Mouse (Mus musculus) kidney, adult 8-10 months (tissue): Measurements from ENCODE around the gene Gpc1.

Experiments used
- DNase-seq, 2 experiments: peaks; one replicate each; pipeline ENCODE4 v3.0.0; 2022

The Gpc1 gene

DNA sequence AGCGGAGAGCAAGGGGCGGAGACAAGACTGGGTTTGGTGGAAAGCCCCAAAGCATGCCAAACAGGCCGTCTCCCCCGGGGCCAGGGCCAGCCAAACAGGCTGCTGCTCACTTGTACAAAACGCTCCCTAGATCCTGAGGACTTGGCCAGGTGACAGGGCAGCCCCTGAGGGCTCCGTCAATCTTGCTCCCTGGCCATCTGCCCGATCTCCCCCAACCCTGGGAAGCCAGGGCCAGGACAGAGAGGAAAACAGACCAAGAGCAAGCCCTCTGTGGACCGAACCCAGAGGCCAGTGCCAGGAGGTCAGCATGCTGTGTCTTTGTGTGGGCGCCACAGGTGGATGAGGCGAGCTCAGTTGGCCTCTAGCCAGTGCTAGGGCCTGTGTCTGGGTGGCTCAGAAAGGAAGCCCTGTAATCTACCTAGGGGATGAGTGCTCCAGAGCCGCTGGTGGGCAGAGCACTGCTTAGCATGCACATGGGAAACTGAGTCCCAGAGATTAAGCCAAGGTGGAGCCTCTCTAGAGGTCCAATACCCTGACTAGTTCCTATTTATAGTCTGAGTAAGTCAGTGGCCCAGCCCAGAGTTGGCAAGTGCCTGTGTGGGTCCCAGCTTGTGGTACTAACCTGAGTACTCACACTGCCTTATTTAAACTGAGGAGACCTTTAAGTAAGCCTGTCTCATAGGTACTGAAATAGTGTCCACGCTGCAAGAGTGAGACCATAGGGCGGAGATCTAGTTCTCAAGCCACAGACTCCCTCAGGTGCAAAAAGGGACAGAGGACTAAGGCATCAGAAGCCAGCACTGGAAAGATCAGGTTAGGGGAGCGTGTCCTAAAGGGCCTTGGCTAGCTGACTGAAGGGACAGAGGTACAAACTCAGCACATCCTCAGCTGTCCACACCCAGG is 6.7 kb downstream of the Gpc1 start:
- DNase-seq, result no peak

GRCm38 (mm10) chr1:92839211-92839610 is 7.8 kb downstream of the Gpc1 start:
- no peak for DNase-seq

- peak in 1 of 2 experiments; percentile 12 for DNase-seq
Observed at GRCm38 (mm10) chr1:92840231-92840890, 8.9 kb downstream of the Gpc1 start.

DNA sequence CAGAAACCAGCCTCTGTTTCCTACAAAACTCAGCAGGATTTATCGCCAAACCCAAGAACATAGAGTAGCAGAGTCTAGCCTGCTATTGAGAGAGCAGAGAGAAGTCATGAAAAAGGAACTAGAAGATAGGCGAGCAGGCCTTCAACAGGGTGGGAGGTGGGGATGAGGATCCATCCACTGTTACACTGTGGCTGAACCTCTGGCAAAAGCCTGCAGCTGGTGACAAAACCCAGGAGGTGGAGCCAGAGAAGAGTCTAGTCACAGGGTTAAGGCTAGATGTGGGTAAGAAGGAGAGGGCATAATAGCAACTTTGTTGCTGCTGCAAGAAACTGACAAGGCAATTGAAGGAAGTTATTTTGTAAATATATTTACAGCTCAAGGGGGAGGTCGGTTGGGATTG is 10.0 kb downstream of the Gpc1 start:
- DNase-seq, result no peak

GRCm38 (mm10) chr1:92845889-92846288 is 14.4 kb downstream of the Gpc1 start:
- no peak for DNase-seq

DNA sequence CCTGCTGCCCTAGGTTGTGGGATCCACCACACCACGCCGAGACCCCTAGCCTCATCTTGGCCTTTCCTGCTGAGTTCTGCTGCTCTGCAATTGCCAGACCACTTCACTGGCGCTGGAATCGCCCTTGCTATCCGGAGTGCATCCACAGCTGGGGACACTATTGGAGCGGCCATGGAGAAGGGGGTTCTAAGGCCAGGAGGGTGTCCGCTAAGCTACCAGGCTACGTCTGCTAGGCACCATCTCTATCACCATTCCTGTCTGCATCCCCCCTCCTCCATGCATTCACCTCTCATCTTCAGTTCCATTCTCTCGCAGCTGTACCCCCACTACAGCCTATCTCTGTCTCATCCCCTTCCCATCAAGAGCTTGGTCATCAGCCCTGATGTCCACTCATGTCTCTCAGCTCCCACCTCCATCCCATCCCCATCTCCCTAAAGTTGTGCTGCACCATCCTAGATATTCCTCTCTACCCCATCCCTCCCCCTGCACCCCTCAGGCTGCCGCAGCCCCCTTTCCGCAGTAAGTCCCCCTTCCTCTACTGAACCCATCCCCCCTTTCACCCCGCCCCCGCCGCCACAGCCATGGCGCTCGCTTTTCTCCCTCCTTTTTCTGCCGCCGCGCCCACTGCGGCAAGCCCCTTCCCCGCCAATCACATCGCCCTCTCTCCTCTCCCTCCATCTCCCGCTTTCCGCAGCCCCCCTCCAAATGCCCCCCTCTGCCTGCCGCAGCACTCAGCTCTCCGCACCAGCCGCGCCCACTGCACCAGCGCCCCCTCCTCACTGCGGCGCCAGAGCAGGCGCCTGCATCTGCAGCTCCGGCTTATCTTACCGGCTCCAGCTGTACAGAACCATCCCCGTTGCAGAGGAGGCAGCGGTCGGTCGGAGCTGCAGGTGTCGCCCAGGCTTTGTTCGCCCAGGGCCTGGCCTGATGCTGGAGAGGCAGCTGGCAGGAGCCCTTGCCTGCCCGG is 16.7 kb downstream of the Gpc1 start:
- no peak for DNase-seq

- DNase-seq, result no peak
Observed at GRCm38 (mm10) chr1:92849491-92849890, 18.0 kb downstream of the Gpc1 start.

DNA sequence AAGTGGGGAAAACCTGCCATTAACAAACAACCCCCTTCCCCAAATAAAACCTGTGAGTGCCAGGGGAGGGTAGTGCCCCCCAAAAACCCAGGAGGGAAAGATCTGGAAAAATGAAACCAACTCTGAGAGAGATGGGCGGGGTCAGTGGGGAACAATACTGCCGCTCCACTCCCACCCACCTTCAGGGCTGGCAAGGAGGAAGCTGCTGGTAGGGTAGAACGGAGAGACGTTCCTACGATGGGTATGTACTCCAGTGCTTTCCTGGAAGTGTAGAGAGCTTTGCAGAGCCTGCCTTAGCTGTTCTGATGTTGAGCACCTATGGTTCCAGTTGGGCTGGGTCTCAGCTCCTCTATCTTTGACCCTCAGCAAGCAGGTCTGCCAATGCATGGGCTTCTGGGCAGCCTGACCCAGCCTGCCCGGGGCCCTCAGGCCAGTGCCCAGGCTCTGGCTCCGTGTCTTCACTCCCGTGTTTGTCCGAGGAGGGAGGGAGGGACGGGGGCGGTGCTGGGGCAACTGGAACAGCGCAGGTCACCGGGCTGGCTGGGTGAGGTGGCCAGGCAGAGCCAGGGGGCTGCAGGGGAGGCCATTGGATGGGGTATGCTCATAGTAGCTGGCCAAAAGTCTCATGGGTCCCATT is 18.6 kb downstream of the Gpc1 start:
- DNase-seq, result no peak

GRCm38 (mm10) chr1:92852450-92852849 is 21.0 kb downstream of the Gpc1 start:
- DNase-seq, result no peak

DNA sequence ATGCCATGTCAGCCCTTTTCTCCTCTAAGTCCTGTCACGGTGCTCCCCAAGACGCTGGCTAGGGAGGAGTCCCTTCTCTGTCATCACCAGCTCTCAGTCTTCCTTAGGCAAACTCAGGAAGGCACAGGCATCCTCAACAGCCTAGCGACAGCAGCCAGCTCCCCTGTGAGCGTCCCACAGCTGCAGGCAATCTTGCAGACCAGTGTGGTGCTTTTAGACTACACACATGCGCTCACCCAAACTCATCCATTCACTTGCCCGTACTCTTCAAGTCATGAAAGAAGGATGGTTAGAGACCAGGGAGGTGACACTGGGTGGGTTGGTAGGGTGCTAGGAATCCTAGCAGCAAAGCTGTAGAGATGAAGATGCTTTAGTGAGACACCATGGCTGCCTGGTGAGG is 30.1 kb downstream of the Gpc1 start:
- DNase-seq, result no peak

DNA sequence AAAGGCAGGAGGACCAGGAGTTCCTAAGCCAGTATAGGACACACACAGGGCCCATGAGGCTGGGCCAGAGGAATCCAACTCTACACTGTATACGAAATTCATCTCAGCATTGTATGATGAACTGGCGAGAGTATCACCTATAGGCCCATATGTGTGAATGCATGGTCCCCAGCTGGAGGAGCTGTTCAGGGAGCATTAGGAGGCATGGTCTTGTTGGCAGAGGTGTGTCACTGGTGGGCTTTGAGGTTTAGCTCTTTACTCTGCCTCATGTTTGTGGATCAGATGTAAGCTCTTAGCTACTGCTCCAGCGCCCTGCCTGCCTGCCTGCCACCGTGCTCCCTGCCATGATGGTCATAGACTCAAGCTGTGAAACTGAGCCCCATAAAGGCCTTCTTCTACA is 31.8 kb downstream of the Gpc1 start:
- DNase-seq, result no peak

DNA sequence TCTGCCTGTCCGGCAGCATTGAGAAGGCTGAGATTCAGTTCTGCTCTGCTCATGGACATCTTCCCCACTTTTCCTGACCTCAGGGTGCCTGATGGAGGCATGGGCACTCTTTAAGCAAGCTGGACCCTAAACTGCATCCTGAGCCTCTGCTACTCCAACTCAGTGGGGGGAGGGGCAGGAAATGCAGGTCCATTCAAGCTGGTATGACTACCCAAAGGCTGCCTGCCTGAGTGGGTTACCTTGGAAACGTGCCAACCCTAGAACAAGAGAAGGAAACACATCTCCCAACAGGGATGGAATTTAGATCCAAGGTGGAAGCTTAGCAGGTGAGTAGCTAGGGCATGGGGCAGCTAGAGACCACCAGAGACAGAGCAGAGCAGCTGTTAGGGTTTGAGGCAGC is 34.7 kb downstream of the Gpc1 start:
- no peak for DNase-seq

- DNase-seq, result no peak
Observed at GRCm38 (mm10) chr1:92869985-92870384, 38.5 kb downstream of the Gpc1 start.

GRCm38 (mm10) chr1:92872666-92873065 is 41.2 kb downstream of the Gpc1 start:
- peak in 1 of 2 experiments; percentile 54 for DNase-seq

- DNase-seq, result peak; percentile 11 to 54
Observed at GRCm38 (mm10) chr1:92874011-92874410, 42.6 kb downstream of the Gpc1 start.

DNA sequence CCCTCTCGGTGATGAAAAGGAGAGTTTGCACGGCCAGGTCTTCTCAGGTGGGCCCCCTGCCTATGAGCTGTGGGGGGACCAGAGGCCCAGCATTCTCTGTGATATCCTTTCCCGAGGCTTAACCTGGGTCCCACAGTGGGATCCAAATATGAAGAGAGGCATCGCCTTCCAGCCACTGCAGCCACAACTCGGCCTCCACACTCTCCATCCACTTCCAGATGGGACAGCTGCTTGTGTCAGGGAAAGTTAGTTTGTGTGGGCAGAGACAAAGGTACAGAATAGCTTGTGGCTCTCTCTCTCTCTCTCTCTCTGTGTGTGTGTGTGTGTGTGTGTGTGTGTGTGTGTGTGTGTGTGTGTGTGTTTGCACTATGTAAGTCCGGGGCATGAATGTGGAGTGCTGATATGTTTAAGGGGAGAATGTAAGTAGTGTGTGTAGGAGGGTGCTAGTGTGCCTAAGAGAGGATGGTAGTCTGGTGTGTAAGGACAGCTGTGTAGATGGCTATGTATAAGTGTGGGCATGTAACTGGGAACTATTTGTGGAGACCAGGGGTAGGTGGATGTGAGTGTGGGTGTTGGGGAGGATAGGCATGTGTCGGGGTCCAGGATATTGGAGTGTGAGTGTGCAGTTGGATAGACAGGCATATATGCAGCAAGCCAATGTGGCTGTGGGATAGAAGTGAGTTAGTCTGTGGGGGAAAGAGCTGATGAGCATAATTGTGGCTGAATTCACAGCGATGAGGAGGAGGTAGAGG is 44.1 kb downstream of the Gpc1 start:
- no peak for DNase-seq

DNA sequence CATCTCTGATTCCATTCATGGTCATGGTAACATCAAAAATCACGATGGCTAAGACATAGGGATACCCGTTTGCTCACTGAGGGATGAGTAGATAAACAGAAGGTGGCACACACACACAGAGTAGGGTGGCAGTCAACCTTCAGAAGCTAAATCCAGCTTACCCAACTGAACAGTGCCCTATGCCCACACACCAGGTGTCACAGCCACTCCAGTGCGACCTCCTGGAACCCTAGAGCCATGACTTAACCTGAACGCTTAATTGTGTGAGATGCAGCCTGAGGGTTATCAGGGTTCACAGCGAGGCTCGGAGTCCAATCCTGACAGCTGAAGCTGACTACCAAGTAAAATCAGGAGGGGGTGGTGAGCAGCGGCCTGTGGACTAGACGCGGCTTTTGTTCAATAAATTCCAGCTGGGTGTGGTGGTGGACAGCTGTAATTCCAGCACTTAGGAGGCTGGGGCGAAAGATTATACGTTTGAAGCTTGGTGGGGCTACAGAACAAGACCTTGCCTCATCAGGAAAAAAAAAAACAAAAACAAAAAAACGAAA is 46.1 kb downstream of the Gpc1 start:
- no peak for DNase-seq

GRCm38 (mm10) chr1:92878066-92878741 is 46.8 kb downstream of the Gpc1 start:
- DNase-seq, result no peak

- no peak for DNase-seq
Observed at GRCm38 (mm10) chr1:92879266-92879665, 47.8 kb downstream of the Gpc1 start.

DNA sequence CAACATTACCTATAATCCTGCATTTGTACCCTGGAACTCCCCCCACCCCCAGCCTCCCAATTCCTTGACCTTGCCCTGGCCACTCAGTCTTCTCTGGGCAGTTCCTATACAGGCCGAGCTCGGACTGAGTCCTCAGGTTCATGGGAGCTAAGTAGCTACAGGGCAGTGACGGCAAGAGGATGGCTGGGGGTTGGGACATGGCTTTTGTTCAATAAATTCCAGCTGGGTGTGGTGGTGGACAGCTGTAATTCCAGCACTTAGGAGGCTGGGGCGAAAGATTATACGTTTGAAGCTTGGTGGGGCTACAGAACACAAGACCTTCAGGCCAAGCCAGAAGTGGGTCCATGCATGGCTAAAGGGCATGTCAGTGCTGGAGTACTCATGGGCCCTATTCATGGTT is 48.7 kb downstream of the Gpc1 start:
- no peak for DNase-seq

- DNase-seq, result no peak
Observed at GRCm38 (mm10) chr1:92881982-92882381, 50.5 kb downstream of the Gpc1 start.
